Mouse (Mus musculus) E14TG2a.4 (cell line): ENCODE measurements at regions not wholly inside any gene's neighbourhood (a gene's known extent, or its start where the extent isn't known, plus 50 kb on each side); places are given as distances from the start of the nearest gene placed in this dataset.

Experiments used
- CTCF ChIP-seq: conservative IDR thresholded peaks from 2 replicates; pipeline ENCODE4 v1.5.1; 2014; ENCODE audit warnings: low read length
- NANOG ChIP-seq: IDR thresholded peaks from 2 replicates; pipeline ENCODE4 v1.6.1; 2014; ENCODE audit warnings: borderline replicate concordance, low read length, mixed read lengths

DNA sequence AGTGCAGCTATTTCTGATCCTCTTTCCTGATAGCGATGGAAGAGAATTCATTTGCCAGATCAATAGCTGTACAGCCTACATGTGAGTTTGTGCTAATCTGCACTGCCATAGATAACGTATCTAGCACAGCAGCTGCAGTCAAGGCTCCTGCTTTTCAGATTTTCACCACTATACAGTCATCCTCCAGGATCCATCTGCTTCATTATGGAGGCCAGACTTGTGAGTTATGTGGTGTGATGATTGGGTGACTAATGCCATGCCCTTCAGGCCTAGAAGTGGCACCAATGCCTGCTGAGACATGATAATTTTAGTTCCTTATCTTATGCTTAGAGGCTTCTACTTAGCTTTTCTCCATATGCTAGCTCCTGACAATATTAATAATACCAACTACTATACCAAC, 63.3 kb upstream of the St6galnac5 start:
- TF ChIP-seq CTCF (no peak), NANOG (no peak)
